Mouse (Mus musculus) brain, embryonic 14.5 days (tissue): ENCODE measurements around the gene Add3.

ENCODE experiments used
- CTCF ChIP-seq: fragments of 200-500 bp; IDR thresholded peaks from 2 replicates; pipeline ENCODE4 v1.5.1; 2012; ENCODE audit warnings: inconsistent platforms, mild to moderate bottlenecking, moderate library complexity, borderline replicate concordance; ENCODE audit not compliant: insufficient read depth, insufficient read length; ENCODE audit errors: extremely low read depth
- POLR2A ChIP-seq: fragments of 200-500 bp; IDR thresholded peaks from 2 replicates; pipeline ENCODE4 v1.6.1; 2012; ENCODE audit warnings: mild to moderate bottlenecking, inconsistent platforms, borderline replicate concordance; ENCODE audit not compliant: poor library complexity, insufficient read depth, insufficient read length, severe bottlenecking; ENCODE audit errors: extremely low read depth

DNA sequence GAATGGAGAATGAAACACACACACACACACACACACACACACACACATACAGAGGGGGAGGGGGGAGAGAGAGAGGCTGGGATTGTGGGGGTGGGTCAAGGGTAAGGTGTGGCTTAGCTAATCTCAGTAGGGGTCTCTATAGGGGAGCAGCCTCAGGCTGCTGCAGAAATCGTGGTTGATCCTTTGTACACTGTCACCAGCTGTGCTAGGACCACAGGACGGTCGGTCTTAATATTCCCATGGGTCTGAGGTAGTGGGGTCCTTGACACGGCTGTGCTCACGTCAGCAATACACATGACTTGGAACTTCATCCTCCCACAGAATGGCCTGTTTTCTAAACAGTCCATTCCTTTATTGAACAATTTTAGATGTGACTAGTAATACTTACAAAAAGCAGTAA, 35.3 kb downstream of the Add3 start:
- TF ChIP-seq CTCF, result no peak
- no peak for TF ChIP-seq POLR2A
